Mouse (Mus musculus) lung, adult 2 months (tissue): ENCODE measurements around the gene Smim6. TPM values are rescaled to one million over a fixed set of nuclear protein-coding genes. Genes with fewer than 3 reads are reported as not detected.

ENCODE experiments used
- DNase-seq: peaks from one replicate; pipeline ENCODE4 v3.0.0; 2022
- H3K4me1 ChIP-seq: fragments of 200-500 bp; 2 replicates; pipeline ENCODE4 v1.6.1; 2011; ENCODE audit warnings: low read length; ENCODE audit not compliant: control insufficient read depth, insufficient read depth
- H3K4me3 ChIP-seq: fragments of 200-500 bp; replicated peaks from 2 replicates; pipeline ENCODE3; 2011; ENCODE audit warnings: low read depth, mild to moderate bottlenecking, control low read depth, low read length; ENCODE audit errors: extremely low read depth
- CTCF ChIP-seq: fragments of 200-500 bp; IDR thresholded peaks from 2 replicates; pipeline ENCODE4 v1.5.1; 2011; ENCODE audit warnings: mild to moderate bottlenecking, low read length, control low read depth; ENCODE audit not compliant: insufficient read depth
- POLR2A ChIP-seq: fragments of 200-500 bp; IDR thresholded peaks from 2 replicates; pipeline ENCODE4 v1.6.1; 2011; ENCODE audit warnings: low read depth, mild to moderate bottlenecking, control low read depth, low read length, borderline replicate concordance; ENCODE audit errors: extremely low read depth
- whole genome bisulfite sequencing: fragments of 180-500 bp; shearing (Covaris S2); methylation state at CpG from one replicate; pipeline ENCODE4 v1.1.7; 2018; 5-methylcytosine and 5-hydroxymethylcytosine counted together
- polyA plus RNA-seq: library from polyadenylated mRNA; depleted of rRNA; stranded (reverse); fragments of >200 nt; gene quantifications from 2 replicates; pipeline ENCODE4 v1.2.3, GENCODE M21; 2012; rRNA removed

The Smim6 gene
- 8.5 and 9.1 TPM in 2 replicates for polyA plus RNA-seq

- WGBS: 52% methylated on average over 11 of the region's 11 CpGs
- TF ChIP-seq POLR2A (peak; percentile 34; the same call in 1 of the 2 replicates), CTCF (no peak)
- DNase-seq: peak; percentile 52
- peak within 1 kb of the TSS; percentile 1 for H3K4me3 ChIP-seq
- H3K4me1 ChIP-seq: peaks cover 7% of the 10 kb centered on the region; the same call in 1 of the 2 replicates
Measured at GRCm38 (mm10) chr11:115911632-115912376, at the start of gene Smim6. TSS of gene Smim6 (plus strand) at chr11:115912017.

DNA sequence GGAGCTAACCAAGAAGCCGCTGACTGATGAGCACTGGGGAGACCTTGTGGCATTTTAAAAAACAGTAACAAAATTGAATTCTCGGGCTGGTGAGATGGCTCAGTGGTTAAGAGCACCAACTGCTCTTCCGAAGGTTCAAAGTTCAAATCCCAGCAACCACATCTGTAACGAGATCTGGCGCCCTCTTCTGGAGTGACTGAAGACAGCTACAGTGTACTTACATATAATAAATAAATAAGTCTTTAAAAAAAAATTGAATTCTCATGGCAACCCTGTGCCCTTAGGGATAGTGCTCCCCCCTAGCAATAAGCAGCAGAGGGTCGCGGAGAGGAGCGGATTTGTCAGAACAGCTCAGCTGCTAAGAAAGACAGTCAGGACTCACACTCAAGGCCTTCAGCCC is 47.9 kb upstream of the Smim6 start:
- no peak for DNase-seq
- Histone ChIP-seq H3K4me1 (no peaks in the 10 kb centered on the region), H3K4me3 (no peak overlapping the region)
- WGBS: 81% methylated on average over 8 of the region's 8 CpGs
- TF ChIP-seq POLR2A: no peak
- TF ChIP-seq CTCF: no peak

DNA sequence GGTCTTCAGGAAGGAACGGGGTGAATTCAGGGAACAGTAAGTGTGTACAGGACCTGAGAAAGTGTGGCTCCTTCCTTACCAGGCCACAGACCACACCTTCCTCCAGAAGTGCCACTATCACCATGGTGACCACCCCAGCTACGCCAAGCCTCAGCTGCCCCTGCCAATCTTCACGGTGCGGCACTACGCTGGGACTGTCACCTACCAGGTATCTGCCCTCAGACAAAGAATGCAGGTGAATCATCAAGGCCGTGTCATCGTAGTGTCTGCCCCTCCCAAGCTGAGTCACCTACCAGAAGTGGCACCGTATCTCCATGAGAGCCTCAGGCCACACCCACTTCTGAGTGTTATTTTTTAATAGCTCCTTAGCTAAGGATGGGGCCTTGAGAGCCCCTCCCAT is 42.4 kb upstream of the Smim6 start:
- H3K4me3 ChIP-seq: no peak overlapping the region
- H3K4me1 ChIP-seq: no peaks in the 10 kb centered on the region; the same call in 1 of the 2 replicates
- 56% methylated on average over 8 of the region's 8 CpGs for WGBS
- TF ChIP-seq POLR2A: no peak
- TF ChIP-seq CTCF: no peak
- DNase-seq: peak; percentile 57

GRCm38 (mm10) chr11:115872437-115872836 is 39.4 kb upstream of the Smim6 start:
- TF ChIP-seq CTCF: no peak
- TF ChIP-seq POLR2A: no peak
- no peak for DNase-seq
- Histone ChIP-seq H3K4me1 (no peaks in the 10 kb centered on the region; the same call in 1 of the 2 replicates), H3K4me3 (no peak overlapping the region)
- 62% methylated on average over 4 of the region's 4 CpGs for WGBS

GRCm38 (mm10) chr11:115875935-115876334 is 35.9 kb upstream of the Smim6 start:
- 86% methylated on average over 3 of the region's 3 CpGs for WGBS
- no peak overlapping the region for H3K4me3 ChIP-seq
- TF ChIP-seq POLR2A: no peak
- TF ChIP-seq CTCF: no peak
- H3K4me1 ChIP-seq: no peaks in the 10 kb centered on the region
- DNase-seq: no peak

GRCm38 (mm10) chr11:115876438-115876837 is 35.4 kb upstream of the Smim6 start:
- TF ChIP-seq POLR2A (no peak), CTCF (no peak)
- no peaks in the 10 kb centered on the region for H3K4me1 ChIP-seq
- DNase-seq: no peak
- 84% methylated on average over 5 of the region's 5 CpGs for WGBS
- H3K4me3 ChIP-seq: no peak overlapping the region

DNA sequence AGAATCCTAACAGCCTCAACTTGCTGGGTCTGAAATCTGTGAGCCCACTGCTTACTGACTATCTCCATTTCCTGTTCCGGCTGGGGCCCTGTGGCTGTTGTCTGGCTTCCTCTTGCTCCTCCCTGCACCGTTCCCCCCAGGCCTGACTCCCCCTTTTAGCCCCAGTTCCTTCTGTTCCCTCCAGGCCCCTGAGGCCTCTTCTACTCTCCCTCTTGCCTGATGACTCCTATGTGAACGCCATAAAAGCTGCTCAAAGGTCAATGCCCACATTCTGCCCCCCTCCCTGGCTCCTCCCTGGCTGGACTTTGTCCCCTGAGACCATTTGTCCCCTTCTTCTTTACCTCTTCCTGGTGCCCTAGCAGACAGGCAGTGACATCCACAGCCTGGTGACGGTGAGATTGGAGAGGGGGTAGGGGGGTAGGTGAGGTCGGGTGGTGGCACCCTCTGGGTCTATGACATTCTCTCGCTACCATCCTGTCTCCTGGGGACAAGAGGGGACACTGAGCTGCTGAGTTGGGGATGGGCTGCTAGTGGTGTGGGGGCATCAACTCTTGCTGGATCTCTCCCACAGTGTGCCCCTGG is 34.6 kb upstream of the Smim6 start:
- Histone ChIP-seq H3K4me3 (no peak overlapping the region), H3K4me1 (no peaks in the 10 kb centered on the region)
- TF ChIP-seq CTCF (no peak), POLR2A (no peak)
- WGBS: 57% methylated on average over 6 of the region's 6 CpGs
- no peak for DNase-seq

DNA sequence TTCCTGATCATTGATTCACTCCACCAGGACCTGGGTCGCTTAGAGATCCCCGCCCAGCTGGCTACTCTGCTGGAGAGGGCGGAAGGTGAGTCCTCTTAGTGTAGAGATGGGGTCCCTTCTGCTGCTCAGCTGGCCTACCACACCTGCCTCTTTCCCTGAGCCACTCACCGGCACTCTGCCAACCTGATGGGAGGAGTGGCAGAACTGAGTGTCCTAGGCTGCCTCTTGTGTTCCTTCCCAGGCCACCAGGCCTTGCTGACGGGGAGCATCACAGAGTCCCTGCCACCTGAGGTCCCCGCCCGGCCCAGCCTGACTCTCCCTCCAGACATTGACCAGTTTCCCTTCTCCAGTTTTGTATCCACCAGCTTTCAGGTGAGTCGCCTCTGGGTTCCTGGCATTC is 33.7 kb upstream of the Smim6 start:
- no peaks in the 10 kb centered on the region for H3K4me1 ChIP-seq
- DNase-seq: no peak
- TF ChIP-seq CTCF: no peak
- TF ChIP-seq POLR2A: no peak
- no peak overlapping the region for H3K4me3 ChIP-seq
- WGBS: 84% methylated on average over 8 of the region's 8 CpGs

GRCm38 (mm10) chr11:115881002-115881401 is 30.8 kb upstream of the Smim6 start:
- TF ChIP-seq CTCF: peak; percentile 74
- TF ChIP-seq POLR2A: no peak
- Histone ChIP-seq H3K4me1 (no peaks in the 10 kb centered on the region), H3K4me3 (no peak overlapping the region)
- 24% methylated on average over 5 of the region's 5 CpGs for WGBS
- peak; percentile 54 for DNase-seq

DNA sequence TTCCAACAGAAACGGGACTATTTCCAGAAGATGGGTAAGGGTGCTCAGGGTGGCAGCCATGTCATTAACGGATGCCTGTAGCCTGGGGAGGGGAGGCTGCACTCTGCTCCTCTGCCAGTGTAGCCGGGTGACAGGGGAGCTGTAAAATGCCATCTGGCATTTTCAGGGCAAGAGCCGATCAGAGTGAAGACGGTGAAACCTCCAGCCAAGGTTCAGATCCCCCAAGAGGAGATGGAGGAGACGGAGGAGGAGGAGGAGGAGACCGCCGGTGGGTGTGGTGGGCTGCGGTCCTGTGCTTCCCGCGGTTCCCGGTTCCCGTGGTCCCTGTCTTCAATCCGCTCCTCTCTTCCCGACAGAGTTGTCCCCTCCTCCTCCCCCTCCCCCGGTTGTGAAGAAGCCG is 28.6 kb upstream of the Smim6 start:
- no peak for DNase-seq
- WGBS: 40% methylated on average over 17 of the region's 17 CpGs
- TF ChIP-seq POLR2A: no peak
- no peak for TF ChIP-seq CTCF
- H3K4me1 ChIP-seq: no peaks in the 10 kb centered on the region
- no peak overlapping the region for H3K4me3 ChIP-seq
